19 mouse cellular contexts compared by ENCODE assay signal in genomic region chr1:92950607-92951006, GRCm38 (mm10). TPM values are rescaled to one million over a fixed set of nuclear protein-coding genes. Genes with fewer than 3 reads are reported as not detected.
DNase-seq lines count a peak whose midpoint lies in the region; ATAC-seq and TF ChIP-seq lines count a peak whose summit lies in the region.
"Had no signal": no experiment of that assay in that cellular context is flagged by ENCODE, and none has a peak within 500 bp of the region (broad histone marks: within the 10 kb centered on the region; RNA-seq: fewer than 3 reads in every experiment).

Gene Gpr35, plus strand, starts transcription at chr1:92950865.

- TF ChIP-seq CTCF in intestine, postnatal 0 days (IDR thresholded peaks at IDR 0.05; ENCODE audit: low read depth): no peak

- peak; percentile 13 to 19 for DNase-seq in right cerebral cortex, postnatal 10 days (ENCODE audit: low spot score in 2 of 2)
- no peak for DNase-seq in right cerebral cortex, postnatal 4 days
- no peak for DNase-seq in lung, postnatal 25 days (ENCODE audit: low spot score)
- DNase-seq: adrenal gland, adult 8-10 months; cerebellum, adult 9-10 months; kidney, postnatal 14 days; lung, adult 2 months; lung, postnatal 36 days had no signal

- no peaks in the 10 kb centered on the region for H3K27me3 ChIP-seq in intestine, embryonic 15.5 days (replicated peaks)
- H3K27me3 ChIP-seq in intestine, postnatal 0 days (replicated peaks; ENCODE audit: control insufficient read depth, insufficient read depth, low read length): no peaks in the 10 kb centered on the region
- no peaks in the 10 kb centered on the region for H3K27me3 ChIP-seq in stomach, embryonic 14.5 days (ENCODE audit: control insufficient read depth, insufficient read depth, low read length)
- H3K27me3 ChIP-seq: limb, embryonic 12.5 days; liver, embryonic 12.5 days; neural tube, embryonic 13.5 days had no signal

- peak within 1 kb of the TSS; percentile 54 for H3K4me2 ChIP-seq in intestine, embryonic 15.5 days (replicated peaks)
- peak within 1 kb of the TSS; percentile 70 for H3K4me2 ChIP-seq in intestine, postnatal 0 days (replicated peaks; ENCODE audit: low read depth)
- H3K4me2 ChIP-seq in stomach, embryonic 14.5 days (replicated peaks; ENCODE audit: low read depth, low read length): peak within 1 kb of the TSS; percentile 22
- H3K4me2 ChIP-seq: limb, embryonic 12.5 days; liver, embryonic 12.5 days; midbrain, embryonic 11.5 days; neural tube, embryonic 13.5 days had no signal

- H3K36me3 ChIP-seq in intestine, embryonic 15.5 days: no peaks in the 10 kb centered on the region
- peaks cover 30% of the 10 kb centered on the region for H3K36me3 ChIP-seq in intestine, postnatal 0 days (ENCODE audit: control insufficient read depth, insufficient read depth)
- peaks cover 22% of the 10 kb centered on the region for H3K36me3 ChIP-seq in stomach, embryonic 14.5 days (ENCODE audit: control insufficient read depth, insufficient read depth, low read length)

- H3K4me3 ChIP-seq in intestine, embryonic 15.5 days (replicated peaks): peak within 1 kb of the TSS; percentile 37
- H3K4me3 ChIP-seq in intestine, postnatal 0 days (ENCODE audit: low read depth, low read length): peak within 1 kb of the TSS; percentile 34
- H3K4me3 ChIP-seq in stomach, embryonic 14.5 days (ENCODE audit: low read depth, low read length): peak within 1 kb of the TSS; percentile 8
- H3K4me3 ChIP-seq: heart, embryonic 10.5 days; limb, embryonic 12.5 days; liver, embryonic 12.5 days; neural tube, embryonic 13.5 days had no signal

- peak within 1 kb of the TSS; percentile 49; the same call in 1 of the 2 replicates for H3K9ac ChIP-seq in intestine, embryonic 15.5 days
- peak within 1 kb of the TSS; percentile 34; the same call in 1 of the 2 replicates for H3K9ac ChIP-seq in intestine, postnatal 0 days (ENCODE audit: low read depth, low read length)
- H3K9ac ChIP-seq in stomach, embryonic 14.5 days (replicated peaks; ENCODE audit: low read depth, low read length): no peak within 1 kb of the TSS
- H3K9ac ChIP-seq: limb, embryonic 12.5 days; liver, embryonic 12.5 days; neural tube, embryonic 13.5 days had no signal

- H3K27ac ChIP-seq in intestine, embryonic 15.5 days: peak within 1 kb of the TSS; percentile 56
- peak within 1 kb of the TSS; percentile 70 for H3K27ac ChIP-seq in intestine, postnatal 0 days (ENCODE audit: low read depth, low read length)
- peak within 1 kb of the TSS; percentile 39; the same call in 1 of the 2 replicates for H3K27ac ChIP-seq in stomach, embryonic 14.5 days (ENCODE audit: low read length)
- H3K27ac ChIP-seq: heart, embryonic 10.5 days; limb, embryonic 12.5 days; liver, embryonic 12.5 days; neural tube, embryonic 13.5 days had no signal

- ATAC-seq in intestine, embryonic 15.5 days: peak; percentile 93
- ATAC-seq in intestine, postnatal 0 days: peak; percentile 89
- peak; percentile 73 for ATAC-seq in stomach, embryonic 14.5 days (ENCODE audit: insufficient number of reproducible peaks, insufficient read depth, low FRiP score, low read depth)
- ATAC-seq in erythroblast, adult 5-6 weeks (replicated peaks; ENCODE audit: low FRiP score, poor library complexity, severe bottlenecking): no peak
- ATAC-seq: forebrain, embryonic 16.5 days; liver, embryonic 12.5 days had no signal

- 42% methylated on average over 5 of the region's 5 CpGs for WGBS in intestine, embryonic 15.5 days
- WGBS in intestine, postnatal 0 days: 39% methylated on average over 5 of the region's 5 CpGs
- 64% methylated on average over 5 of the region's 5 CpGs for WGBS in stomach, embryonic 14.5 days

- H3K9me3 ChIP-seq in intestine, embryonic 15.5 days: no peaks in the 10 kb centered on the region
- H3K9me3 ChIP-seq in intestine, postnatal 0 days (ENCODE audit: control insufficient read depth): no peaks in the 10 kb centered on the region
- no peaks in the 10 kb centered on the region for H3K9me3 ChIP-seq in stomach, embryonic 14.5 days (ENCODE audit: control insufficient read depth, low read depth, low read length)
- H3K9me3 ChIP-seq: heart, embryonic 10.5 days; limb, embryonic 12.5 days; liver, embryonic 12.5 days; neural tube, embryonic 13.5 days had no signal

- H3K4me1 ChIP-seq in intestine, embryonic 15.5 days (replicated peaks): 0 out of 2 replicates have a peak, but pooled peaks cover 4% of the 10 kb centered on the region
- 0 out of 2 replicates have a peak, but pooled peaks cover 4% of the 10 kb centered on the region for H3K4me1 ChIP-seq in intestine, postnatal 0 days (replicated peaks; ENCODE audit: control insufficient read depth, insufficient read depth, low read length)
- no peaks in the 10 kb centered on the region for H3K4me1 ChIP-seq in stomach, embryonic 14.5 days (ENCODE audit: control insufficient read depth, insufficient read depth, low read length)
- H3K4me1 ChIP-seq: heart, embryonic 10.5 days; limb, embryonic 12.5 days; liver, embryonic 12.5 days; neural tube, embryonic 13.5 days had no signal

RNA-seq across cellular contexts. Expression of gene Gpr35, which starts in this region (rescaled TPM):
- 8.9 and 9.1 TPM in 2 replicates for polyA plus RNA-seq in intestine, embryonic 15.5 days (2015; fragmentation: Nextera tagmentation; extraction: Ambion mirVana)
- 4.7 and 4.8 TPM in 2 replicates for polyA plus RNA-seq in intestine, postnatal 0 days (2015; fragmentation: Nextera tagmentation; extraction: Ambion mirVana)
- 7.7 and 9.5 TPM in 2 replicates for polyA plus RNA-seq in stomach, embryonic 14.5 days (2014; fragmentation: Nextera tagmentation; extraction: Ambion mirVana)
- total RNA-seq in erythroblast, adult 5-6 weeks (2015; ENCODE audit: low replicate concordance): 1.2 and 4.2 TPM in 2 replicates
- 1.1 and 3.2 TPM in 2 replicates for total RNA-seq in erythroblast, adult 5-6 weeks (2017; ENCODE audit: low replicate concordance)
- polyA plus RNA-seq: hindbrain, embryonic 11.5 days; midbrain, embryonic 11.5 days had no signal

Comparison
In these comparisons a context has a peak if more than half of its experiments do, and no peak if none do; other contexts are left out.
1. DNase-seq: peak in right cerebral cortex, postnatal 10 days (2 of 2); none in right cerebral cortex, postnatal 4 days (single experiment) and lung, postnatal 25 days (single experiment).
2. Peak in every context shown above with its lines, with median percentiles within 50 percentile points of each other: H3K27ac ChIP-seq, H3K4me2 ChIP-seq and H3K4me3 ChIP-seq.